In genomic region chr1:21333222-21333973, GRCm38 (mm10) we compare ENCODE assay signal across 12 mouse cellular contexts. TPM values are rescaled to one million over a fixed set of nuclear protein-coding genes. Genes with fewer than 3 reads are reported as not detected.
DNase-seq lines count a peak whose midpoint lies in the region; ATAC-seq and TF ChIP-seq lines count a peak whose summit lies in the region.
"Had no signal": no experiment of that assay in that cellular context is flagged by ENCODE, and none has a peak within 500 bp of the region (broad histone marks: within the 10 kb centered on the region; RNA-seq: fewer than 3 reads in every experiment).

No protein-coding gene starts in this region.

- no peaks in the 10 kb centered on the region for H3K9me3 ChIP-seq in liver, postnatal 0 days (ENCODE audit: low read length)
- H3K9me3 ChIP-seq in stomach, embryonic 15.5 days = no peaks in the 10 kb centered on the region
- H3K9me3 ChIP-seq: lung, embryonic 15.5 days; neural tube, embryonic 13.5 days had no signal

- H3K4me1 ChIP-seq in liver, postnatal 0 days (ENCODE audit: insufficient read depth) = peaks cover 11% of the 10 kb centered on the region; the same call in 1 of the 2 replicates
- H3K4me1 ChIP-seq in stomach, embryonic 15.5 days = no peaks in the 10 kb centered on the region
- H3K4me1 ChIP-seq: lung, embryonic 15.5 days; neural tube, embryonic 13.5 days had no signal

- TF ChIP-seq CTCF in liver, postnatal 0 days (IDR thresholded peaks at IDR 0.05; ENCODE audit: low read depth) = no peak

- ATAC-seq in CD4-positive, CD25-positive, alpha-beta regulatory T cell, adult 4 months = peak; percentile 82
- peak; percentile 90 for ATAC-seq in liver, postnatal 0 days
- peak; percentile 67; the same call in 1 of the 2 replicates for ATAC-seq in stomach, embryonic 15.5 days (ENCODE audit: insufficient read depth, low FRiP score, low read depth)

- no peaks in the 10 kb centered on the region for H3K36me3 ChIP-seq in liver, postnatal 0 days (replicated peaks; ENCODE audit: insufficient read depth, low read length)
- no peaks in the 10 kb centered on the region for H3K36me3 ChIP-seq in stomach, embryonic 15.5 days
- H3K36me3 ChIP-seq: lung, embryonic 15.5 days; neural tube, embryonic 13.5 days had no signal

- H3K27ac ChIP-seq in liver, postnatal 0 days (ENCODE audit: low read depth) = peak overlapping the region; percentile 72
- H3K27ac ChIP-seq in stomach, embryonic 15.5 days = no peak overlapping the region
- H3K27ac ChIP-seq: lung, embryonic 15.5 days; neural tube, embryonic 13.5 days had no signal

- H3K9ac ChIP-seq in liver, postnatal 0 days (replicated peaks) = no peak overlapping the region
- no peak overlapping the region for H3K9ac ChIP-seq in stomach, embryonic 15.5 days
- H3K9ac ChIP-seq: lung, embryonic 15.5 days; neural tube, embryonic 13.5 days had no signal

- H3K27me3 ChIP-seq in liver, postnatal 0 days (ENCODE audit: insufficient read depth, low read length) = no peaks in the 10 kb centered on the region
- no peaks in the 10 kb centered on the region for H3K27me3 ChIP-seq in stomach, embryonic 15.5 days (replicated peaks)
- H3K27me3 ChIP-seq: lung, embryonic 15.5 days; neural tube, embryonic 13.5 days had no signal

- H3K4me2 ChIP-seq in liver, postnatal 0 days (ENCODE audit: low read depth, low read length) = peak overlapping the region; percentile 52
- H3K4me2 ChIP-seq in stomach, embryonic 15.5 days = no peak overlapping the region
- H3K4me2 ChIP-seq: lung, embryonic 15.5 days; neural tube, embryonic 13.5 days had no signal

- 42% methylated on average over 16 of the region's 16 CpGs for WGBS in liver, postnatal 0 days (ENCODE audit: insufficient replicate concordance)
- WGBS in stomach, embryonic 15.5 days = 74% methylated on average over 16 of the region's 16 CpGs

- peak; percentile 54 for DNase-seq in c-Kit-positive CD71-positive TER-119-positive erythroid progenitor cells, embryonic 14.5 days (ENCODE audit: low spot score)
- peak; percentile 43 for DNase-seq in liver, postnatal 0 days
- no peak for DNase-seq in kidney, postnatal 14 days
- DNase-seq in heart, adult 8-10 months (ENCODE audit: low spot score) = no peak
- DNase-seq in heart, postnatal 4 days = no peak
- DNase-seq in right cerebral cortex, postnatal 36 days (ENCODE audit: low spot score in 2 of 2) = no peak

- TF ChIP-seq EP300 in liver, postnatal 0 days (IDR thresholded peaks at IDR 0.05; ENCODE audit: low read depth) = peak; percentile 85

- H3K4me3 ChIP-seq in liver, postnatal 0 days (ENCODE audit: low read depth, low read length) = peak overlapping the region; percentile 20; the same call in 1 of the 2 replicates
- H3K4me3 ChIP-seq in stomach, embryonic 15.5 days (replicated peaks) = no peak overlapping the region
- H3K4me3 ChIP-seq: lung, embryonic 15.5 days; neural tube, embryonic 13.5 days had no signal

RNA-seq across cellular contexts. Expression of gene Khdc1a, which starts 16.0 kb away (rescaled TPM):
- polyA plus RNA-seq in CD4-positive, CD25-positive, alpha-beta regulatory T cell, adult 4 months (2017; shearing (Covaris generic)) = 1 to 10 TPM; 1.9 to 2.1 TPM
- polyA plus RNA-seq in liver, postnatal 0 days (2015; fragmentation: Nextera tagmentation; extraction: Ambion mirVana) = not detected in 2 replicates
- polyA plus RNA-seq in stomach, embryonic 15.5 days (2015; fragmentation: Nextera tagmentation; extraction: Ambion mirVana) = not detected in 2 replicates
- not detected for total RNA-seq in heart, adult 8-10 months (2022)
- not detected for total RNA-seq in heart, postnatal 4 days (2021)
- total RNA-seq: hematopoietic stem cell, adult 5-6 weeks had no signal
- polyA plus RNA-seq: embryonic facial prominence, embryonic 11.5 days; neural tube, embryonic 13.5 days had no signal

RNA-seq across cellular contexts. Expression of gene Khdc1c, which starts 34.7 kb away (rescaled TPM):
- polyA plus RNA-seq in CD4-positive, CD25-positive, alpha-beta regulatory T cell, adult 4 months (2017; shearing (Covaris generic)) = not detected
- not detected in 2 replicates for polyA plus RNA-seq in liver, postnatal 0 days (2015; fragmentation: Nextera tagmentation; extraction: Ambion mirVana)
- not detected in 2 replicates for polyA plus RNA-seq in stomach, embryonic 15.5 days (2015; fragmentation: Nextera tagmentation; extraction: Ambion mirVana)
- not detected for total RNA-seq in heart, adult 8-10 months (2022)
- not detected for total RNA-seq in heart, postnatal 4 days (2021)
- total RNA-seq: hematopoietic stem cell, adult 5-6 weeks had no signal
- polyA plus RNA-seq: embryonic facial prominence, embryonic 11.5 days; lung, embryonic 15.5 days; neural tube, embryonic 13.5 days had no signal

RNA-seq across cellular contexts. Expression of gene Khdc1b, which starts 50.0 kb away (rescaled TPM):
- under 1 TPM in 1 of 2 experiments, not detected in 1; 0.20 TPM for polyA plus RNA-seq in CD4-positive, CD25-positive, alpha-beta regulatory T cell, adult 4 months (2017; shearing (Covaris generic))
- polyA plus RNA-seq in liver, postnatal 0 days (2015; fragmentation: Nextera tagmentation; extraction: Ambion mirVana) = not detected in 2 replicates
- polyA plus RNA-seq in stomach, embryonic 15.5 days (2015; fragmentation: Nextera tagmentation; extraction: Ambion mirVana) = 0.05 and 0.14 TPM in 2 replicates
- total RNA-seq in heart, adult 8-10 months (2022) = not detected
- not detected for total RNA-seq in heart, postnatal 4 days (2021)
- total RNA-seq: hematopoietic stem cell, adult 5-6 weeks had no signal
- polyA plus RNA-seq: embryonic facial prominence, embryonic 11.5 days had no signal

Comparison
In these comparisons a context has a peak if more than half of its experiments do, and no peak if none do; other contexts are left out.
1. DNase-seq: peak in c-Kit-positive CD71-positive TER-119-positive erythroid progenitor cells, embryonic 14.5 days (single experiment) and liver, postnatal 0 days (single experiment); none in kidney, postnatal 14 days (single experiment), heart, adult 8-10 months (single experiment), heart, postnatal 4 days (single experiment) and right cerebral cortex, postnatal 36 days (0 of 2).
2. Peak in every context shown above with its lines, with median percentiles within 50 percentile points of each other: ATAC-seq.